Mouse (Mus musculus) mature B cell (primary cell): ENCODE measurements around the gene Tmem242.

ENCODE experiments used
- in situ Hi-C: fragments of 300-500 bp; cut with MboI; formaldehyde crosslinking; loops from 2 replicates; pipeline ENCODE4 v1.14.3; 2019

Tmem242 gene

DNA sequence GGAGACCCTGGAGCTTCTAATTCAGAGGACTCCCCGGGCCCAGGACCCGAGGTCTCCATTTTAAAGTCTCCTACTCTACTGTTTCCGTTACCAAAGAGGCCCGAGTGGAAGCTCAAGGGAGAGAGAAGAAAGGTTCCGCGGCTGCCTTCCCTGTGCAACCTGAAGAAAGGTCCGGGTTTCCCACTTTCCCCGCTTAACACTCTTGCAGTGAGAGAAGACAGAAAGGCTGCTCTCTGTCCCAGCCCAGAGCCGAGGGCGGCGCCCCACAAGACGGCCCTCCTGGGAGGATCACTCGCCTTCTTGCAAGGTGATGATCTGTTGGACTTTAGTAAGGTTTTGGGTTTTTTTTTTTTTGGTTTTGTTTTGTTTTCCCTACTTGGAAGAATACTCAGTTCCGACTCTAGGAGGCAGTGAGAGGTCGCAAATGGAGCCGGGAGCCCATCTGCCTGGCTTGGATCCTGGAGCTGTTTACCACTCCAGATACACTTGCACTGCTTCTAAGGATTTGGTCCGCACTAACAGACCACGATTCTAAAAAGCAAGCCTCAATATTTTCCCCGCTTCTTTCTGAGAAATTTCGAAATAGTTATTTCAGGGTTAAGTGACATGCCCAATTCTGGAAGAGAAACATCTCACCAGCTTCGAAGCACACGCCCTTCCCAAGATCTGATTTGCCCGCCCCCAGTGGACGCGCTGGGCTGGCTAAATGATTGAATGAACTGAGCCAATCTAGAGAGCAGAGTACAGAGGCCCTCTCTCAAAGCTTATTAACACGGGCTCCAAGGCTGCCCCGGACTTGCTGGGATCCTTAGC, at the start of gene Tmem242:
Gene Tmem242 (minus strand): TSS at position 101 of the 813 bp plus-strand sequence.
- in situ Hi-C loops: loop anchor here (5.0 kb wide), 1 partner anchor 52 kb away; the partner anchor contains the start of gene Zdhhc14

DNA sequence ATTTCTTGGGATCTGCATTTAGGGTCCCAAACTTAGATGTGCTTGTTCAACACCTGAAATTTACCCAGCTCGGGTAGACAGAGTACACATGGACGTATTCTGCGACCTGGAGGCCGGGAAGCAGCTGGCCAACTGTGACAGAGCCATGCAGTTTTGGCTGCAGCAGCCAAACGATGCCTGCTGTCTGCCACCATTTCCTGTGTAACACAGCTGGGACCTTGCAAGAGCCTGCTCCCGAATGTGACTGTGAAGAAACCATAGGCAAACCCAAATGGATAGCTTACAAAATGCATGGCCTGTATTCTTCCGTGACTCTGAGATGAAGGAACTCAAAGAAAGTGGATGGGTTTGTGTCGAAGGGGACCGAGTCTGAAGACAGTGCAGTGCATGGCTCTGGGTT, 48.1 kb upstream of the Tmem242 start:
- in situ Hi-C loops: no loop called here

DNA sequence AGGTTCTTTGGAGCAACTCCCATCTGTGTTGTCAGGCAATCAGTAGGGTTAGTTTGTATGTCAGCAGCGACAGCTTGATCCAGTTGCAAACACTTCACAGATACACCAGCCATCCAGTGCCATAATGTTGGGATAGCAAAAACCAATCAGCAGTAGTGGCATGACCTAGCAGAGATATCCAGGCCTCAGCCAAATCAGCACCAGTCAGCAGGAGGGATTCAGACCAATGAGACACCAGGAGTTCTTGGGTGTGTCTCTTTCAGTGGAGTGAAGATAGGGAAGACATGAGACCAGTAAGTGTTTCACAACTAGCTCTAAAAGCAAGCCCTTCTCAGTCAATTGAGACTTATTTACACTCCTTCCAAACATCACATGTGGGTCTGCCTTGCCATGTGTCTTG, 44.6 kb upstream of the Tmem242 start:
- in situ Hi-C loops: no loop called here

DNA sequence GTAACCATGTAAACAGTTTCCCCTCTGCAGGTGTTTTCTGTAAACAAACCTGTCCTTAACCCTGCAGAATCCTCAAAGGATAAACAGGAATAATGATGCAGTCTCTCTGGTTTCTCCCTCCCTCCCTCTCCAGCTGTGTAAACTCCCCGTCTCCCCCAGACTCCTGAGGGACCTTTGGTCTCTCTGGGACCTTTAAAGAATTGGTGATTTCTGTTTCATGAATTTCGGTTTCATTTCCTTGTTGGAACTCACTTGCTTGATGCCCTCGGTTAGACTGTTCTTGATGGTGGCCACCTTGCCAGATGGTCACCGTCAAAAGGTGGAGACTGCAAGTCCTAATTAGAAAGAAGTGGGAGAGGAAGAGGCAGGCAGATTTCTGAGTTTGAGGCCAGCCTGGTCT, 43.4 kb upstream of the Tmem242 start:
- in situ Hi-C loops: no loop called here

DNA sequence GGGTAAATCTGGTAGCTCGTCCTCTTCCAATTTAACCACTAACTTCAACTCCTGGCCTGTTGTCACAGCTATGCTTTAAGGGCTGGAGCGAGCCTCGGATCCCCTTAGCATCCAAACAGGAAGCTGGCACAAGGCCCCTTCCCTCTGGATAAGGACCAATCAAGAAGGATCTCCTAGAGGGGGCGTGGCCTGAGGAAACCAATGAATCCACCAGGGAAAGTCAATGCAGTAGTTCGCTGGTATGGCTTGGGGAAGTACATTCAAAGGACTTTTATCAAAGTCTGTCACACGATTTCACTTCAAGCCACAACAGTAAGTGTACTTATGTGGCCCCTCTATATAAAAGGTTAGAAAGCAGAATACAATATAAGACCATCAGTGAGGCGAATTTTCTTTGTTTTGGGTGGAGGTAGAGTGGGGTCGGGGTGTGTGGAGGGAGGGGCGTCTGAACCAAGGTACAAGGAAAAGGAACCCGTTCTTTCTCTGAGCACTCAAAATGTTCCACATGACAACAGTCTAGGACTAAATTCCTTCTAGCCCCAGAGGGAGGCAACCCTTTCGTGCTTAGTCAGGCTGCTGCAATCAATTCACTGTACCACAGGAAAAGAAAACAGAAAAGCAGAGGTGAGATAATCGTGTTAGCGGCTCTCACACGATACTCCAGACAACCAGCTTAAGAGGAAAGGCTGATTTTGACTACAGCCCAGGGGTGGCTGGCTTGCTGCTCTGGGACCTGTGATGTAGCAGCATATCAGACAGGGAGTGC, 36.1 kb upstream of the Tmem242 start:
- in situ Hi-C loops: no loop called here

DNA sequence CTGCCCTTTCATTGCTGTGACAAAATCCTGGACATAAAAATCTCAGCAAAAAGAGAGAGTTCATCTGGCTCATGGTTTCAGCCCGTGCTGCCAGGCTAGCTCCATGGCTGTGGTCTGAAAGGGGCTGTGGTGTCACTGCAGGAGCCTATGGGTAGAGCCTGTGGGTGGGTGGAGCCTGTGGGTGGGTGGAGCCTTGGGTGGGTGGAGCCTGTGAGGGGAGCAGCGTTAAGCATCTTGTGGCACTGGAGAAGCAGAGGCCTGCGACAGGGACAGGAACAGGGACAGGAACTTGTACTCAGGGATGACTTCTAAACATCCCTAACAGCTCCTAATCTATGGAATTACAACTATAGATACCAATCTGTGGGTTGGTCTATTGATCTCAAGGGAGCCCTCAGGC, 32.2 kb upstream of the Tmem242 start:
- in situ Hi-C loops: no loop called here

DNA sequence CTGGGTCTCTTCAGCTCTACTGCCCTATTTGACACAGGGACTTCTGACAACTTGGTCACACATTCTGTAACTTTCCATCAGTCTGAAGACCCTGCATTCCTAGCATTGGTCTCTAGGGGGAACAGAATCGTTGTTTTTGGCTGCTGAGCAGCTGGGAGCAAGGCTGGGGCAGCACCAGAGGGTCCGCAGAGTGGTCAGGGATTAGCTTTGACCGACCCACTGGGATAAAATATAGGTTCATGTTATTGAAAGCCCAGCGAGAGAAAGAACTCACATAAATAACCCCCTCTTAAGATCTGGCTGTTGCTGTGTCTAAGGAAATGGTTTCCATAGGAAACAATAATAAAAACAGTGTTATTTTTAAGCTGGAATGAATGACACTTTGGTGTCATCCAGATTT, 27.1 kb upstream of the Tmem242 start:
- in situ Hi-C loops: no loop called here

DNA sequence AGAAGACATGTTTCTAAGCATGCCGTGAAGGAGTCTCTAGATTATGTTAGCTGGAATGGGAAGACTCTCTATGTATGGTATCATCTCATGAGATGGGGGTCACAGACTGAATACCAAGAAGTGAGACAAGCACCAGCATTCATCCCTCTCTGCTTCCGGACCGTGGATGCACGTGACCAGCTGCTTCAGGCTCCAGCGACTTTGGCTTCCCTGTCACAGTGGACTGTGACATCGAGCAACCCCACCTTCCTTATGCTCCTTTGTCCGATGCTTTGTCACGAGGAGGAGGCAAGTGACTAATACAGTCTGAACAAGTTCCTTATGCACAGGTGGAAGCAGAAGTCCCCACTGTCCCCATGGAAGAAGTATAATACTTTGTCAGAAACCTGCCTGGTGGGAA, 26.7 kb upstream of the Tmem242 start:
- in situ Hi-C loops: no loop called here

DNA sequence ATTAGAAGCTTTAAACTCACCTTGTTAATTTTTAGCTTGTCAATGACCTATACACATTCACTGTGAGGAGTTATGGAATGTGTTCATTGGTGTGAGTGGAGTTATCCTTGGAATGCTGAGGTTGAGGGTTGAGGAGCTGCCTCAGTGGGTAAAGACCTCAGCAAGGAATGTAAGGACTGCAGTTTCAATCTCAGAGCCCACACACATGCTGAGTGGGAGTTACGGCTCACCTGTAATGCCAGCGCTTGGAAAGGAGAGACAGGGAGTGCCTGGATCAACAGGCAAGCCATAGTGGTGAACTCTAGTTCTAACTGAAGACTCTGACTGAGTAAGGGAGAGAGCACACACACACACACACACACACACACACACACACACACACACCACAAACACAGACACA, 23.9 kb upstream of the Tmem242 start:
- in situ Hi-C loops: no loop called here

DNA sequence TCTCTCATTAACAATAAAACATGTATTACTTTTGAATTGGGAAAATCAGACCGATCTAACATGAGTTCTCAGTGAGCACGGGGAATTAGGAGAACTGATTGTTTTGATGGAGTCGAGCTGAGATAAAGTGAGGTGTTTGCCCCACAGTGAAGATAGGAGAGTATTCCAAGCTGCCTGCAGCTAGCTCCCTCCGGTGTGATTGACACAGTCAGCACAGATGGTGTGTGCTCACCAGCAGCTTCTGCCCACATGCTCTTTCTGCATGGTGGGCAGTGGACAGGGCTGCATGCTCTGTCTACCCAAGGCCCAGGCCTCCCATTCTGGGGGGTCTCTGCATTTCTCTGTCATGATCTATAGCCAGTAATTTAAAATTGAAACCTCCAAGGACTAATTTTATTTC, 13.6 kb upstream of the Tmem242 start:
- in situ Hi-C loops: no loop called here

DNA sequence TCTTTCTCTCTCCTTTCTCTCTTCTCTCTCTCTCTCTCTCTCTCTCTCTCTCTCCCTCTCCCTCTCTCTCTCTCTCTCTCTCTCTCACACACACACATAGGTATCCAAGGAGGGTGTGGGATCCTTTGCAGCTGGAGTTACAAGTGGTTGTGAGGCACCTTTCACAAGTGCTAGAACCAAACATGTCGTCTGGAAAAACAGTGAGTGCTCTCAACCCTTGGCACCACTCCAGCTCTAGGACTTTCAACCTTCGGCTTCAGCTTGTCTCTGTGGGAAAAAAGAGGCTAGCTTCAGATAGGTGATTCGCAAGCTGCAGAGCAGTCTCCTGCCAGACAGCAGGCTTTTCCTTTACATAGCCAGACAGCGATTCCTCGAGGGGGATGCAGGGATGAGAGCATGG, 3.7 kb upstream of the Tmem242 start:
- in situ Hi-C loops: loop anchor here (5.0 kb wide), 1 partner anchor 49 kb away; the partner anchor contains the start of gene Zdhhc14

DNA sequence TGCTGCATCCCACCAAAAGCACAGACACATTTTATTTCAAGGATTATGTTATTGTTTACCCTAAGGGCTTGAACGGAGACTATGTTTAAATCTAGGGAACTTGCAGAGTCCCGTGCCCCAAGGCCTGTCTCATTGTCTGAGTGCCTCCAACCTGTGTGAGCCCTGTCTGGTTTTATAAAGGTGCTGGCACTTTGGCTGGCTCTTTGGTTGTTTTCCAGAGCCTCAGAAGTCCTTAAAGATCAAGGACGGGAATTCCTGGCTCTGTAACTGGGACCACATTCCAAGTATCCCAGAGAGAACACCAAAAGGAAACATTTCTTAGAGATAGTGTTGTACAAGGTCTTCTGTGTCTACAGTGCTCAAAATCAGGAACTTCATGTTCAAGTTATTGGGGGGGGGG, 3.2 kb upstream of the Tmem242 start:
- in situ Hi-C loops: loop anchor here (5.0 kb wide), 1 partner anchor 49 kb away; the partner anchor contains the start of gene Zdhhc14

DNA sequence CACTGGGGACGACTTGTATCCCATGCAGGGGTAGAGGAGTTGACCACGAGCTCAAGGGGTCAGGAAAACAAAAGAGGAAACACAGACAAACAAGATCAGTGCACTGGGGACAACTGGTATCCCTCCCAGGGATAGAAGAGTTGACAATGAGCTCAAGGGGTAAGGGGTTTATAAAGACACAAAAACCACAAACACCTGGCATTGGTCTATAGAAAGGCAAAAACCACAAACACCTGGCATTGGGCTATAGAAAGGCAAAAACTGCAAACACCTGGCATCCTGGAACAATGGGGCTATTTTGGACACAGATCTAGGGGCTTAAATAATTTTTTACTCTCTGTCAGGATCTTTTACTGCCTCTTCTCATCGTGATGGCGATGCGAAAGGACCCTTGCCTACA, 2.3 kb upstream of the Tmem242 start:
- in situ Hi-C loops: loop anchor here (5.0 kb wide), 1 partner anchor 50 kb away; the partner anchor contains the start of gene Zdhhc14

DNA sequence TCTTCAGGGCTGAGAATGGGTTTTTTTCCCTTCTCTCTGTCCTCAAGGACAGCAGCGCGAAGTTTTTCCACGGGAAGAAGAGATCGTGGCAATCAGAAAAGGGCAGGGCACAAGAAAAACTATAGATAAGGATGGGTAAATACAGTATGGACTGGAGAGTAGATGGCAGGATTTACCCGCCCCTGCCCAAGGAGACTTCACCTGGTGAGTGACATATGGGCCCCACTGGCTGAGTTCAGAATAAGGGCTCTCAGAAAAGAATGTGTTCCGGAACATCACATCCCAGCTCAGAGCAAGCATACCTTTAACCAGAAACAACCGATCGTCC, 264 bp downstream of the Tmem242 start:
- in situ Hi-C loops: loop anchor here (5.0 to 10.0 kb wide), 2 partner anchors 53 to 305 kb away; partner anchors contain the start of gene Zdhhc14

DNA sequence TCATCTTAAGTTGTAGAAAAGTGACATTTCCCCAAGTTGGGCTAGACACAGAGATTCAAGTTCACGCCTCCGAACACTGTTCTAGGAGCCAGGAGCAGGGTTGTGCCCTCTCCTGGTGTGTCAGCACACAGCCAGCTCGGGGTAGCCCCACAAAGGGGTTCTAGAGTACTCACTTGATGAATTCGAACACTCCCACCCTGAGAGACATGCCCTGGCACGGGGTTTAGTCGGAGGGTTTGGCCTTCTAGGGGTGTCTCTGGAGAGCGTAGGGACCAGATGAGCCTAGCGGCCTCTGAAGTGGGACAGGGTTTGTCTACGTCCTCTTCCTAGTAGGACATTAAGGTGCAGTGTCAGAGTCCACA, 10.3 kb downstream of the Tmem242 start:
- in situ Hi-C loops: loop anchor here (10.0 kb wide), 1 partner anchor 315 kb away; no protein-coding TSS in a partner anchor

DNA sequence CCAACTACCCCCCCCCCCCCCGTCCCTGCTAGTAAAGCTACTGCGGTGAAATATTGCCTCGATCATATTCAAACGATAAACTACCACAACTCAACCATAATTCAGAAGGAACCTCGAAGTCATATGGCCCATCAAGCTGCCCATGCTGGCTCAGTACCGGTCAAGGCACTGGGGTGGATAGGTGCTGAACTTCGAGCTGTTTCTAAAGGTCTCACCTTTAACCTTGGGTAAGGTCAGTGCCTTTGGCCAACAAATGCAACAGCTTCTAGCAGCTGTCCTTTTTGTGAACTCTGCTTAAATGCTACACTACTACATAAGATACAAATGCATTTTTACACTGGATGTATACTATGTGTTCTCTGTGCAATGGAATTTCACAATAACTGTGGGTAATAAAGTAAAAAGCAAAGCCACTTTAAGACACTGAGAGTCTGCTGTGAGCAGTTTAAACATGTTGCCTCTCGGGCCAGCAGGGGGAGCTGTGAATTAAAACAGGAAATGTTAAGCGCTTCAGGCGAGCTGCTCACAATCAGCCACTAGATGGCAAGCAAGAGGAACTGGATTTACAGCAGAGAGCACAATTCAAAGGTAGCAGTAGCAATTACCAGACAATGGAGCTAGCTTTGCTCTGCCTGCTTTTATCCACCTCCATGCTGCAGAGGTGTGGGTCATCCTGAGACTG, 10.8 kb downstream of the Tmem242 start:
- in situ Hi-C loops: no loop called here

DNA sequence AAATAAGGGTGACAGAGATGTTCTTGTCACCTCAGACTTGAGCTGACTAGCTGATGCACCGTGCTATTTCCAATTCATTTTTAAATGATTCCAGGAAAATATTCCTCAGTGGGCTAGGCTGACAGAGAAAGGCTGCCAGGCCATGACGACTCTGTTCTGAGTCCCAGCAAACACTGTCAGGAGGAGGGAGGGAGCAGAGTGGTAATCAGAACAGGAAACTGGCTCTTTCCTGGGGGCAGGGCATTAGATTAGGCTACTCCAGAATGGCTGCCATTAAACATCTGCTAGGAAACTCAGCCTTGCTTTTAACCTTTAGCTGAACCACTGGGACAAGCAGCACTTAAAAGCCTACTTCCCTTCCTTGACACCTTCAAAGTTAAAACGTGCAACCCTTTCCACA, 14.9 kb downstream of the Tmem242 start:
- in situ Hi-C loops: no loop called here

DNA sequence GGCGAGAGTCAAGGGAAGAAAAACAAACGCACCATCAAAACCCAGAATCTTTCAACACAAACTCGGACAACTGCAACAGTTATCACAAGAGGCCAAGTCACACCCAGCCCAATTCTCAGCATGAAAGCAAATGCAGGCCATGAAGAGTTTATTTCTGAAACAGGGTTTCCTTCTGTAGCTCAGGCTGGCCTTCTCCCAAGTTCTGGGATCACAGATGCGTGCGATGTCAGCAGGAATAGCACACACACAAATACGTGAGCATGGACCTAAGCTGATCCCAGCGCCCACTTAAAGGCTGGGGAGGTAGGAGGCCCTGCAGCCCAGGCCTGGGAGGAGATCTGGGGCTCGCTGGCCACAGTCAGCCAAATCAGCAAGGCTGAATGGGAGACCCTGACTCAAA, 15.9 kb downstream of the Tmem242 start:
- in situ Hi-C loops: no loop called here

DNA sequence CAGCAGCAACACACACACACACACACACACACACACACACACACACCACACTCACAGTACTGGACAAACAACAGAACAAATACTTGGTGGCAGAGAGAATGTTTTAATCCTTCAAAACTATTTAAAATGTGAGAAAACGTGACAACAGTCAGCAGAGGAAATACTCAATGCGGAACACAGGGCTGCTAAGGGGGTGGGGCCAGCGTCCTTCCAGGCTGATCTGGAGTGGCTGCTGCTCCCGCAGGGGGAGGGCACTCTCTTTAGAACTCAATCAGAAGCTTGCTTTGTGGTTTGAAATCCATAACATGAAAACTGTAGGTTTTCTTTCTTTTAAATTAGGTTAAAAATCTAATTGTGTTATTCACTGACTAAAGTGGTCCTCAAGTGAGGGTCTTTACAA, 18.2 kb downstream of the Tmem242 start:
- in situ Hi-C loops: no loop called here

DNA sequence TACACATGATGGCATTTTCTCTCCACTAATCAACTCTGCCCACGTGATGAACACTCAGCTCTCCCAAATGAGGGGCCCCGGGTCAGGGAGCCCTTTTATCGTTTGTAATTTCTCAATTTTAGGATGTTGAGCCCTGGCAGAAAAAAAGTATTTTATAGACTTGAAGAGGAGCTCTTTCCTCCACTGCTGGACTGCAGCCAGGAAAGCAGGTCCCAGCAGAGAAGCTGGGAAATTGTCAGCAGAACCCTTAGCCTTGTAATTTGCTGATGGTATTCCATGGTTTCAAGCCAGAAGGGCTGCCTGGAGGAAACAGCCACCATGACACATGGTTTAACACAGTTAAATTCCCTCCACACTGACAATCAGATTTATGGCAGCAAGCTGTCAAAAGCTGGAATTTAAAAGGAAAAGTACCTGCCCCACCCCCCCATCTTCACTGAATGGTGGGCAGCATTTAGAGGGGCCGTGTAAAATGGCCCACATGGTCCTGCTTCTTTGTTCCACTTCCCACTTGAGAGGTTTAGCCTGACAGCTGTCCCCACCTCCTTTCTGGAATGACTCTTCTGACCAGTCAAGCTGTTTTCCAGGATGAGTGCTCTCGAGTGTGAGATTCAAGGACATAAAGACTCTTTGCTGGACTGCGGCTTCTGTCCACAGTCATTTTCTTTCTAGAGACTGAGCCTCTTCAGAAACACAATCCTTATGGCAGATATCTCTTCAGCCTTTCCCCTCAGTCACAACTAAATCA, 20.1 kb downstream of the Tmem242 start:
- in situ Hi-C loops: no loop called here

DNA sequence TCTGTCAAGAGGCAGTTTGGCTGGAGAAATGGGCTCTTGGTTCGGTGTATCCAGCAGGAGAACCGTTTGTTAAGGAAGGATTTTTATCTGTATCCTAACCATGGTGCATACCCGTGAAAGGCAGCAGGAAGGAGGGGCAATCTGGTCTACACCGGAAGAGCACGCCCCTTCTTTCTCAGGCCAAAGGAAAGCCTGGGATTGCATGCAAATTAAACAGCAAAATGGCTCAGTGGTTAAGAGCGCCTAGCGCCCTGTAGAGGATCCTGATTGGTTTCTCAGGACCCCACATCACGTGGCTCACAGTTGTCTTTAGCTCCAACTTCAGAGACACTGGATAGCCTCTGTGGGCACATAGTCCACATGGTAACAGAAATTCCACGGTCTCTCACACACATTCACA, 21.0 kb downstream of the Tmem242 start:
- in situ Hi-C loops: no loop called here

DNA sequence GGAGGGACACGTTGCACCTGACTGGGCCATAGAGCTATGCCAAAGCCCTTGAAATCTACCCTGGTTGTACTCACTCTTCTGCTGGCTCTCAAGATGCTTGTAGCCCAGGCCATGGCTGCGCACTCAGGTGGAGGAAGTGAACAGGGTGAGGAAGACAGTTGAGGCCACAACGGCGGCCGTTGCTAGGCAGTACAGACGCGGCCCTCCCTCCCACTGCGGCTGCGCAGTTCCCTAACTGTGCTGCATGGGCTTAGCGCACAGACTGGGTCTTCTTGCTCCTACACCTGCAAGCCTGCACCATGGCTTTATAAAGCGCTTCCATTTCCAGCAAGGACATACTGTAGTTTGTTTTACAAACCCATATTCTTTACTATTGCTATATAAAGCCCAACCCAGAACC, 21.5 kb downstream of the Tmem242 start, which contains the start of gene Ldhal6b:
Gene Ldhal6b (minus strand): TSS at position 223 of the 400 bp plus-strand sequence.
- in situ Hi-C loops: no loop called here
